Mouse (Mus musculus): ENCODE measurements around the gene Sh3glb2. TPM values are rescaled to one million over a fixed set of nuclear protein-coding genes. Genes with fewer than 3 reads are reported as not detected.

Sh3glb2 gene
- polyA plus RNA-seq, 1 experiment from 2014 or later: 59.9 TPM

DNA sequence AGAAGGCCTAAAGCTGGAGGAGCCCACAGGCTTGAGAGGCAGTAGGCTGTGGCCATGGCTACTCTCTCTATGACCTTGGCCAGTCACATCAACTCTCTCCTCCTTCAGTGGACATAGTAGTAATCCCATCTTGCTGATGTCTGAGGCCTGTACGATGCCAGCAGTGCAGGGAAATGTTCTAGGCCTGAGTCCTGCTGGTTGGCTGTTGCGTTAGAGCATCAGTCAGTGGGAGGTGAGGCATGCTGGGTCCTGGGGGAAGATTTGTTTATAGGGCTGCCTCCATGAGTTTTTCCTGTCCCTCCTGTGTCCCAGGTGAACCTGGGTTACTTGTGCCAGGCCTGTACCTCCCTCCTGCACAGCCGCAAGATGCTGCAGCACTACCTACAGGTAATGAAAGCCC lies 17.1 kb downstream of the Sh3glb2 start:
- H3K4me2 ChIP-seq (ENCODE audit: low read depth, severe bottlenecking): no peak overlapping the region
- H3K27me3 ChIP-seq (ENCODE audit: control insufficient read depth, insufficient read depth, low read length): no peaks in the 10 kb centered on the region
- H3K36me3 ChIP-seq (ENCODE audit: control insufficient read depth, insufficient read depth, low read length): peaks cover 56% of the 10 kb centered on the region
- WGBS: 90% methylated on average over 3 of the region's 3 CpGs
- H3K4me3 ChIP-seq (ENCODE audit: low read depth, low read length): no peak overlapping the region
- no peak for DNase-seq (ENCODE audit: low spot score)
- no peak for ATAC-seq (ENCODE audit: insufficient number of reproducible peaks, low FRiP score, low TSS enrichment, low read depth)
- no peak overlapping the region for H3K9ac ChIP-seq (ENCODE audit: low read length)
- H3K4me1 ChIP-seq (ENCODE audit: control insufficient read depth, insufficient read depth, low read length): no peaks in the 10 kb centered on the region
- H3K27ac ChIP-seq (replicated peaks; ENCODE audit: low read depth, low read length): no peak overlapping the region
- no peaks in the 10 kb centered on the region for H3K9me3 ChIP-seq (ENCODE audit: control insufficient read depth, low read length)

DNA sequence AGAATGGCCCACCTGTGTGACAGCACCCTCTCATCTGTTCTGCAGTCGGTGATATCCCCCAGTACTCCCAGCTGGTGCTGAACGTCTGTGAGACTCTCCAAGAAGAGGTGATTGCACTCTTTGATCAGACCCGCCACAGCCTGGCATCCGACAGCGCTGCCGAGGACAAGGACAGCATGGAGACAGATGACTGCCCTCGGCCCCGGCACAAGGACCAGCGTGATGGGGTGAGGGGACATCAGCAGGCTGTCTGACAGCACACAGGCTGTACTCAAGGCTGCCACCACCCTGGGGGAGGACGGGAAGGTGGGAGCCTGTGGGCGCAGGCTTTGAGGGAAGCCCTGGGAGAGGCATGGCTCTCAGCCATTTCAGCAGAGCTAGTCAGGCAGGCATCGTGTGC lies 22.0 kb downstream of the Sh3glb2 start:
- Histone ChIP-seq H3K36me3 (ENCODE audit: control insufficient read depth, insufficient read depth, low read length) (peaks cover 58% of the 10 kb centered on the region), H3K9ac (ENCODE audit: low read length) (no peak overlapping the region), H3K27ac (replicated peaks; ENCODE audit: low read depth, low read length) (no peak overlapping the region), H3K4me2 (ENCODE audit: low read depth, severe bottlenecking) (no peak overlapping the region), H3K9me3 (ENCODE audit: control insufficient read depth, low read length) (no peaks in the 10 kb centered on the region), H3K4me1 (ENCODE audit: control insufficient read depth, insufficient read depth, low read length) (no peaks in the 10 kb centered on the region), H3K27me3 (ENCODE audit: control insufficient read depth, insufficient read depth, low read length) (no peaks in the 10 kb centered on the region), H3K4me3 (ENCODE audit: low read depth, low read length) (no peak overlapping the region)
- ATAC-seq (ENCODE audit: insufficient number of reproducible peaks, low FRiP score, low TSS enrichment, low read depth) (no peak), DNase-seq (ENCODE audit: low spot score) (no peak)
- WGBS: 61% methylated on average over 12 of the region's 12 CpGs

DNA sequence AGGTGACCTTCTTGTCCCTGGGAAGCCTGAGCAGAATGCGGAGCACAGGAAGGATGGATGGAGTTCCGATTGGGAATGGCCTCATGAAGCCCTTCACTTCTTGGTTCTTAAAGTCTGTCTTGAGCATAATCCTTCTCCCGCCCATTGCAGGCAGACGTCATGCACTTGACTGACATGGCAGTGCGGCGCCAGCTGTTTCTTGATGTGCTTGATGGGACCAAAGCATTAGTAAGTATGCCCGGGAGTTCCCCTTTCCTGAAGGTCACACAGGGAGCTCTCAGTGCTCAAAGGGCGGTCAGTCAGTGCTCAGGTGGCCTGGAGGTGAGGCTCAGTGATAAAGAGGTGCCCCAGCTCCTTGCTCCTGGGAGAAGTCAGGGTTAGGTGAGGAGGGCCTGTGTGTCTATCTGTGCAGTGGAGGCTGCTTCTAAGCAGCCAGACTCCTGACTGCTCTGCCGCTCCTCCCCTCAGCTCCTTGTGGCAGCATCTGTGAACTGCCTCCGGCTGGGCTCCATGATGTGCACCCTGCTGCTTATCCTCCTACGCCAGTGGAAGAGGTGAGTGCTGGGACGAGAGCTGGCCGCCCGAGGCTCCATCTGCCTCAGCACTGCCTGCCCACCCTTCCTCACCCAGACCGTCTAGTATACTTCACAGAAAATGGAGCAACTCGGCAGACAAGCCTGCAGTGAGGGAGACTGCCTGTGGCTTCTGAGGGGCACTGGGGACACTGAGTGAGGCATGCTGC lies 22.8 kb downstream of the Sh3glb2 start:
- WGBS: 79% methylated on average over 16 of the region's 16 CpGs

DNA sequence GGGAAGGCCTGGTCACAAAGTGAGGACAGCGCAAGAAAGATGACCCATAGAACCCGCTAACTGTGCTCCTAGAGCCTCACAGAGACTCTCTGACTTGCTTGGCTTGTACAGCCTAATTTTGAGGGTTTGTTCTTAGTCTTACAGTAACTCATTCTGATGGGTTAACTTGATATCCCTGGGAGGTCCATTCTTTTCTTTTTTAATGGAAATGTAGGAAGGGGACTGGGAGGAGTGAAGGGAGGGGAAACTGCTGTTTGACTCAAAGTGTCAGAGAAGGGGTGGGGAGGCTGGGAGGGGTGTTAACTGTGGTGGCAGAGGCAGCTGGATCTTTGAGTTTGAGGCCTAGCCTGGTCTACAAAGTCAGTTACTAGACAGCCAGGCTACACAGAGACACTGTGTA lies 23.8 kb downstream of the Sh3glb2 start:
- DNase-seq (ENCODE audit: low spot score) (no peak), ATAC-seq (ENCODE audit: insufficient number of reproducible peaks, low FRiP score, low TSS enrichment, low read depth) (no peak)
- H3K36me3 ChIP-seq (ENCODE audit: control insufficient read depth, insufficient read depth, low read length): peaks cover 52% of the 10 kb centered on the region

More for the DNA sequence above, 22.8 kb downstream of the Sh3glb2 start:
- H3K36me3 ChIP-seq (ENCODE audit: control insufficient read depth, insufficient read depth, low read length): peaks cover 54% of the 10 kb centered on the region
- H3K4me2 ChIP-seq (ENCODE audit: low read depth, severe bottlenecking): no peak overlapping the region
- H3K27ac ChIP-seq (replicated peaks; ENCODE audit: low read depth, low read length): no peak overlapping the region
- H3K4me1 ChIP-seq (ENCODE audit: control insufficient read depth, insufficient read depth, low read length): no peaks in the 10 kb centered on the region
- H3K9ac ChIP-seq (ENCODE audit: low read length): no peak overlapping the region
- ATAC-seq (ENCODE audit: insufficient number of reproducible peaks, low FRiP score, low TSS enrichment, low read depth) (no peak), DNase-seq (ENCODE audit: low spot score) (no peak)
- H3K4me3 ChIP-seq (ENCODE audit: low read depth, low read length): no peak overlapping the region
- no peaks in the 10 kb centered on the region for H3K9me3 ChIP-seq (ENCODE audit: control insufficient read depth, low read length)
- H3K27me3 ChIP-seq (ENCODE audit: control insufficient read depth, insufficient read depth, low read length): no peaks in the 10 kb centered on the region

DNA sequence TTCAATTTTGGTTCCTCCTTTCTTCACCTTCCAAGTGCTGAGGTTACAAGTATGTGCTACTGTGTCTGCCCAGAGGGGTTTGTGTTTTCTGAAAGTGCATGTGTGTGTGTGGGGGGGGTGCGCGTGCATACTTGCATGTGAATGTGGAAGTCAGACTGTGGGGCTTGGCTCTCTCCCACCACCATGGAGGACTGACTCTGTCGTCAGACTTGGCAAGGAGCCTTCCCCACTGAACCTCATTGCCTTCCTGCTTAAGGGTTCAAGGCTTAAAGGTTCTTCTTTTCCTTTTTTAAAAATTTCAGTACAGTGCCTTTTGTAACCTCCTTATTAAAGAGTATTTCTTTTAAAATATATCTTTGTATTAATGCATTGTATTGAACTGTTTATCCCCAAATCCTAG lies 30.3 kb downstream of the Sh3glb2 start:
- Histone ChIP-seq H3K9ac (ENCODE audit: low read length) (no peak overlapping the region), H3K27me3 (ENCODE audit: control insufficient read depth, insufficient read depth, low read length) (no peaks in the 10 kb centered on the region), H3K36me3 (ENCODE audit: control insufficient read depth, insufficient read depth, low read length) (peaks cover 33% of the 10 kb centered on the region), H3K4me2 (ENCODE audit: low read depth, severe bottlenecking) (no peak overlapping the region), H3K4me3 (ENCODE audit: low read depth, low read length) (no peak overlapping the region), H3K9me3 (ENCODE audit: control insufficient read depth, low read length) (no peaks in the 10 kb centered on the region), H3K4me1 (ENCODE audit: control insufficient read depth, insufficient read depth, low read length) (no peaks in the 10 kb centered on the region), H3K27ac (replicated peaks; ENCODE audit: low read depth, low read length) (no peak overlapping the region)
- WGBS: 96% methylated on average over 3 of the region's 3 CpGs
- DNase-seq (ENCODE audit: low spot score) (no peak), ATAC-seq (ENCODE audit: insufficient number of reproducible peaks, low FRiP score, low TSS enrichment, low read depth) (no peak)

More for the DNA sequence above, 23.8 kb downstream of the Sh3glb2 start:
- Histone ChIP-seq H3K4me2 (ENCODE audit: low read depth, severe bottlenecking) (no peak overlapping the region), H3K9me3 (ENCODE audit: control insufficient read depth, low read length) (no peaks in the 10 kb centered on the region), H3K27me3 (ENCODE audit: control insufficient read depth, insufficient read depth, low read length) (no peaks in the 10 kb centered on the region), H3K4me3 (ENCODE audit: low read depth, low read length) (no peak overlapping the region), H3K27ac (replicated peaks; ENCODE audit: low read depth, low read length) (no peak overlapping the region), H3K9ac (ENCODE audit: low read length) (no peak overlapping the region), H3K4me1 (ENCODE audit: control insufficient read depth, insufficient read depth, low read length) (no peaks in the 10 kb centered on the region)
- WGBS: 96% methylated on average over 2 of the region's 2 CpGs

DNA sequence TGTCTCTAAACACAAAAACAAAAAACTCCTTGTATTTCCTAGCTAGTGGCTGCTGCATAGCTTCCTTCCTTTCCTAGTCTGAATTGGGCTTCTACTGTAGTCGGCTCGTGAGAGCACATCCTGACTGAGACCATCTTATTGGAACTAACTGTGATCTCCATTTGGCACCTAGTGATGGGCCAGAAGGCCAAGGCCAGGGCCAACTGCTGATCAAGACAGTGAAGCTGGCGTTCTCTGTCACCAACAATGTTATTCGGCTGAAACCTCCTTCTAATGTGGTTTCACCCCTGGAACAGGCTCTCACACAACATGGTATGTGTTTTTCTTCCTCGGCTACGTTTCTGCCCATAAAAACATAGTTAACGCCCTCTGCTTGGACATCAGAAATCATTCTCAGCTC lies 31.9 kb downstream of the Sh3glb2 start:
- Histone ChIP-seq H3K9me3 (ENCODE audit: control insufficient read depth, low read length) (no peaks in the 10 kb centered on the region), H3K36me3 (ENCODE audit: control insufficient read depth, insufficient read depth, low read length) (peaks cover 32% of the 10 kb centered on the region), H3K4me1 (ENCODE audit: control insufficient read depth, insufficient read depth, low read length) (no peaks in the 10 kb centered on the region), H3K4me2 (ENCODE audit: low read depth, severe bottlenecking) (no peak overlapping the region), H3K9ac (ENCODE audit: low read length) (no peak overlapping the region), H3K27ac (replicated peaks; ENCODE audit: low read depth, low read length) (no peak overlapping the region), H3K4me3 (ENCODE audit: low read depth, low read length) (no peak overlapping the region), H3K27me3 (ENCODE audit: control insufficient read depth, insufficient read depth, low read length) (no peaks in the 10 kb centered on the region)
- ATAC-seq (ENCODE audit: insufficient number of reproducible peaks, low FRiP score, low TSS enrichment, low read depth) (no peak), DNase-seq (ENCODE audit: low spot score) (no peak)
- 93% methylated on average over 7 of the region's 7 CpGs for WGBS

DNA sequence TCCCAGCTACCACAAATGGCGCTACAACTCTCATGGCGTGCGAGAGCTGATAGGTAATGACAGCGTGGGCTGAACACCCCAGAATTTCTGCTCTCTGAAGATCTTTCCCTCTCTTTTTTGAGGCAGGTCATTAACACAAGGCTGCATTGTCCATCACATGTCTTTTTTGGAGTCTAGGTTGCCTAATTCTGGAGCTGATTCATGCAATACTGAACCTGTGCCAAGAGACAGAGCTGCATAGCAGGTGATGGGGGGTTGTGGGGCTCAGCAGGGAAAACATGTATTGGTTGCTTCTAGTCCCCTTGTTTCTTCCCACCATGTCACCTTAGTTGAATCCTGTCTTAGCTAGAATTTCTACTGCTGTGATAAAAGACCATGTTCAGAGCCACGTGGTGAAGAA lies 33.8 kb downstream of the Sh3glb2 start:
- Histone ChIP-seq H3K9ac (ENCODE audit: low read length) (no peak overlapping the region), H3K4me2 (ENCODE audit: low read depth, severe bottlenecking) (no peak overlapping the region), H3K9me3 (ENCODE audit: control insufficient read depth, low read length) (no peaks in the 10 kb centered on the region), H3K4me3 (ENCODE audit: low read depth, low read length) (no peak overlapping the region), H3K27me3 (ENCODE audit: control insufficient read depth, insufficient read depth, low read length) (no peaks in the 10 kb centered on the region), H3K4me1 (ENCODE audit: control insufficient read depth, insufficient read depth, low read length) (no peaks in the 10 kb centered on the region), H3K36me3 (ENCODE audit: control insufficient read depth, insufficient read depth, low read length) (peaks cover 28% of the 10 kb centered on the region), H3K27ac (replicated peaks; ENCODE audit: low read depth, low read length) (no peak overlapping the region)
- 94% methylated on average over 5 of the region's 5 CpGs for WGBS
- DNase-seq (ENCODE audit: low spot score) (no peak), ATAC-seq (ENCODE audit: insufficient number of reproducible peaks, low FRiP score, low TSS enrichment, low read depth) (no peak)

DNA sequence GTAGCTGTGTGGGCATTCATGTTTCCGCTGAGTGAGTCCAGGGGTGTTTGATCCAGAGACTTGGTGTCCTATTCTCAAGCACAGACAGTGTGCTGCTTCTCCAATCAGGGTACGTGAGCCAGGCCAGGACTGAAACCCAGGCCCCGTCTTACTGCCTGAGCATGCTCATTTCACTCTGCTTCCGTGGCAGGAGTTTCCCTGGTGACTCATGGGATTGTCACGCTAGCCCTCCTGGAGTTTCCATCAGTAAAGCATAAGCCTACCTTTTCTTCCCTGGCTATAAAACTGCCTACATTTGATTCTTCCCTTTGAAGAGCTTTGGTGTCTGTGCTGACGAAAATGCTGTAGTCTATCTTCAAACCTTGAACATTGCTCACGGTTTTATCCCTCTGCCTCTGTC lies 36.0 kb downstream of the Sh3glb2 start:
- H3K4me1 ChIP-seq (ENCODE audit: control insufficient read depth, insufficient read depth, low read length): no peaks in the 10 kb centered on the region
- no peak for ATAC-seq (ENCODE audit: insufficient number of reproducible peaks, low FRiP score, low TSS enrichment, low read depth)
- no peak overlapping the region for H3K27ac ChIP-seq (replicated peaks; ENCODE audit: low read depth, low read length)
- H3K4me3 ChIP-seq (ENCODE audit: low read depth, low read length): no peak overlapping the region
- H3K9me3 ChIP-seq (ENCODE audit: control insufficient read depth, low read length): no peaks in the 10 kb centered on the region
- DNase-seq (ENCODE audit: low spot score): no peak
- no peaks in the 10 kb centered on the region for H3K27me3 ChIP-seq (ENCODE audit: control insufficient read depth, insufficient read depth, low read length)
- 90% methylated on average over 7 of the region's 7 CpGs for WGBS
- H3K9ac ChIP-seq (ENCODE audit: low read length): no peak overlapping the region
- H3K36me3 ChIP-seq (ENCODE audit: control insufficient read depth, insufficient read depth, low read length): peaks cover 24% of the 10 kb centered on the region
- no peak overlapping the region for H3K4me2 ChIP-seq (ENCODE audit: low read depth, severe bottlenecking)

DNA sequence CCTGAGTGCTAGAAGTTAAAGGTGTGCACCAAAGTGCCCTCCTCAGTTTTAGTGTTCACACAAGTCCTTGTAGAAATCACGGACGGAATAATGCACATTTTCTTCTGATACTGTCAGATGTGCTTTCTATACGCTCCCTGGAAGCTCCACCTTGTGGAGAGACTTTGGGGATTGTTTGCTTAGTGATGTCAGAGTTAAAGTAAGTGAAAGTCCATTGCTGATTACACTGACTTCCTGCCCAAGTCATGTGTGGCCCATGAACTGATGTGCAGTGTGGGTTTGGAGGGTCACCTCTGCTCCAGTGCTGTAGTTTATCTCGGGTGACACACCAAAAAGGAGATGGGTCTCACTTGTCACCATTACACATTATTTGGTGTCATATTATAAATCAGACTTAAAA lies 39.9 kb downstream of the Sh3glb2 start:
- Histone ChIP-seq H3K4me1 (ENCODE audit: control insufficient read depth, insufficient read depth, low read length) (no peaks in the 10 kb centered on the region), H3K9me3 (ENCODE audit: control insufficient read depth, low read length) (no peaks in the 10 kb centered on the region), H3K4me3 (ENCODE audit: low read depth, low read length) (no peak overlapping the region), H3K27ac (replicated peaks; ENCODE audit: low read depth, low read length) (no peak overlapping the region), H3K36me3 (ENCODE audit: control insufficient read depth, insufficient read depth, low read length) (peaks cover 36% of the 10 kb centered on the region), H3K4me2 (ENCODE audit: low read depth, severe bottlenecking) (no peak overlapping the region), H3K27me3 (ENCODE audit: control insufficient read depth, insufficient read depth, low read length) (no peaks in the 10 kb centered on the region), H3K9ac (ENCODE audit: low read length) (no peak overlapping the region)
- 93% methylated on average over 4 of the region's 4 CpGs for WGBS
- ATAC-seq (ENCODE audit: insufficient number of reproducible peaks, low FRiP score, low TSS enrichment, low read depth) (no peak), DNase-seq (ENCODE audit: low spot score) (no peak)
